Mouse (Mus musculus): ENCODE data around the gene Armt1. TPM values are rescaled to one million over a fixed set of nuclear protein-coding genes. Genes with fewer than 3 reads are reported as not detected.

Armt1 gene
- total and polyA plus RNA-seq, 3 experiments: 20.7 to 45.1 (median 32.1) TPM

DNA sequence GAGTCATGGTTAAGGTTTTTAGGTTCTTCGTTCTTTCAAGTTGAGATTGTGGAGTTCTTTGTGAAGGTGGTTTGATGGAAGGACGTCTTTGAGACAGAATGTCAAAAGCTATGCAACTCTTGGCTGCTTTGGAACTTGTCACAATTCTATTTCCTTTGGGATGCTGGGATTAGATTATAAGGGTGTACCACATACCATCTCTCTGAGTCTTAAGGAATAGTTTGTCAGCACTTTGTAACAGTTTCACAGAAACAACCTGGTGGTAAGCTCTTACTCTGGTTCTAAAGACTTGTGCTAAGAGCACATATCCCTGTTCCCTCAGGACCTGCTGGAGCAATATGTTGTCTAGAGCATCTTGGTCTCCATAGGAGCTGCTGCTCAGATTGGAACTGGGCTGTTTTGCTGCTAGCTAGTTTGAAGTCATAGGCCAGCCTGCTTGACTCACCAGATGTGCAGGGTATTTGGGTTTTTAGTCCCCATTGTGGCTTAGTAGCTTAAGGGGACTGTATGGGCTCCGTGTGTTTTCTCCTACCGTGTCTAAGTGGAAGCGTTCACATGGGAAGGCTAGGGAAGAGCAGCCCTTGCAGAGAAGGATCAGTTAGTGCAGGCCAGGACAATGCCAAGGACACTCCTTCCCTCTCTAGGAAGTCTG, 42.7 kb upstream of the Armt1 start:
- H3K4me1 ChIP-seq (ENCODE audit: control insufficient read depth in 1 of 2, insufficient read depth in 2 of 2): peaks cover 13 to 42% of the 10 kb centered on the region in 2 experiments
- H3K9me3 ChIP-seq (replicated peaks; ENCODE audit: low read length): no peaks in the 10 kb centered on the region
- peaks cover 8 to 36% of the 10 kb centered on the region in 2 experiments for H3K36me3 ChIP-seq (replicated peaks in 1 of 2; ENCODE audit: control insufficient read depth in 1 of 2, insufficient read depth in 1 of 2, low read length in 1 of 2)
- DNase-seq (ENCODE audit: extremely low read depth): no peak
- H3K9ac ChIP-seq (ENCODE audit: insufficient read depth, low read depth): peak overlapping the region; percentile 98
- no peaks in the 10 kb centered on the region for H3K27me3 ChIP-seq (replicated peaks)
- TF ChIP-seq CHD1 (IDR thresholded peaks at IDR 0.05; ENCODE audit: low read depth, low read length) (no peak), HCFC1 (IDR thresholded peaks at IDR 0.05; ENCODE audit: low read depth, low read length) (no peak), MYC (IDR thresholded peaks at IDR 0.05; ENCODE audit: low read depth, low read length) (no peak), TBP (conservative IDR thresholded peaks at IDR 0.05; ENCODE audit: low read depth, low read length) (no peak), EP300 (IDR thresholded peaks at IDR 0.05; ENCODE audit: low read length) (no peak)
- dilution Hi-C loops (cut with MboI; ENCODE audit: extremely low pct_ligation_motif_present, extremely low pct_unique_long_range_greater_than_20kb, low sequenced_read_pairs): no loop called here
- peak overlapping the region; percentile 80 for H3K4me2 ChIP-seq (ENCODE audit: insufficient read depth, low read depth, poor library complexity, severe bottlenecking)
- H3K4me3 ChIP-seq (replicated peaks in 1 of 3; ENCODE audit: low read depth in 2 of 3, low read length in 2 of 3, poor library complexity in 1 of 3): peak overlapping the region; percentile 76 to 97 (median 79)
- in situ Hi-C loops (cut with MboI; ENCODE audit: low pct_ligation_motif_present, low pct_unique_long_range_greater_than_20kb, low sequenced_read_pairs): no loop called here
- H3K27ac ChIP-seq (ENCODE audit: insufficient read depth, low read depth): no peak overlapping the region
- H3K79me2 ChIP-seq (replicated peaks; ENCODE audit: control insufficient read depth, extremely low read depth, insufficient read depth, poor library complexity, severe bottlenecking): peaks cover 73% of the 10 kb centered on the region

DNA sequence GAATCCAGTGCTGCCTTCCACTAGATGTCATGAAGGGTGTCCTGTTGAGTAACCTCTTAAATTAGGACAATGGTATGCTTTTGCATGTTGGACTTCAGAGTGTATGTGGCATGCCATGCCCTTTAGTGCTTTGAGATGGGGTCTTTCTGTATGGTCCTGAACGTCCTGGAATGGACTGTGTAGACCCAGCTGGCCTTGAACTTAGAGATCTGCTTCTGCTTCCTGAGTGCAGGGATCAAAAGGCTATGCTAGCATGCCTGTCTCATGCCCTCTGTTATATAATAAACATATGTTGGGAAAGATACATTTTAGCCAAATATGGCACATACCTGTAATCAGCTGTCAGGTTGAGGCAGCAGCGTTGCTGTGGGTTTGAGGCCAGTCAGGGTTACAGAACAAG, 41.7 kb upstream of the Armt1 start:
- no peak overlapping the region for H3K4me3 ChIP-seq (replicated peaks in 1 of 3; ENCODE audit: low read depth in 2 of 3, low read length in 2 of 3, poor library complexity in 1 of 3)
- H3K79me2 ChIP-seq (replicated peaks; ENCODE audit: control insufficient read depth, extremely low read depth, insufficient read depth, poor library complexity, severe bottlenecking): peaks cover 80% of the 10 kb centered on the region
- H3K9me3 ChIP-seq (replicated peaks; ENCODE audit: low read length): no peaks in the 10 kb centered on the region
- DNase-seq (ENCODE audit: extremely low read depth): no peak
- H3K27me3 ChIP-seq (replicated peaks): no peaks in the 10 kb centered on the region
- TF ChIP-seq KAT2A (IDR thresholded peaks at IDR 0.05; ENCODE audit: insufficient replicate concordance, low read length) (no peak), MYC (IDR thresholded peaks at IDR 0.05; ENCODE audit: low read depth, low read length) (no peak), USF2 (conservative IDR thresholded peaks at IDR 0.05; ENCODE audit: low read depth, low read length) (no peak), ZKSCAN1 (IDR thresholded peaks at IDR 0.05; ENCODE audit: borderline replicate concordance, low read depth, low read length) (no peak), MAZ (IDR thresholded peaks at IDR 0.05; ENCODE audit: low read depth, low read length) (no peak), TBP (conservative IDR thresholded peaks at IDR 0.05; ENCODE audit: low read depth, low read length) (no peak), SMC3 (IDR thresholded peaks at IDR 0.05; ENCODE audit: low read depth, low read length) (no peak), ZMIZ1 (IDR thresholded peaks at IDR 0.05; ENCODE audit: low read depth, low read length) (no peak), BHLHE40 (IDR thresholded peaks at IDR 0.05; ENCODE audit: low read depth, low read length) (no peak), ETS1 (conservative IDR thresholded peaks at IDR 0.05; ENCODE audit: low read depth, low read length) (no peak), MEF2A (IDR thresholded peaks at IDR 0.05; ENCODE audit: borderline replicate concordance, low read depth, low read length) (no peak), EP300 (IDR thresholded peaks at IDR 0.05; ENCODE audit: low read length) (no peak)
- no peak overlapping the region for H3K9ac ChIP-seq (ENCODE audit: insufficient read depth, low read depth)
- H3K36me3 ChIP-seq (replicated peaks in 1 of 2; ENCODE audit: control insufficient read depth in 1 of 2, insufficient read depth in 1 of 2, low read length in 1 of 2): peaks cover 11 to 45% of the 10 kb centered on the region in 2 experiments
- no peak overlapping the region for H3K4me2 ChIP-seq (ENCODE audit: insufficient read depth, low read depth, poor library complexity, severe bottlenecking)
- in situ Hi-C loops (cut with MboI; ENCODE audit: low pct_ligation_motif_present, low pct_unique_long_range_greater_than_20kb, low sequenced_read_pairs): no loop called here
- dilution Hi-C loops (cut with MboI; ENCODE audit: extremely low pct_ligation_motif_present, extremely low pct_unique_long_range_greater_than_20kb, low sequenced_read_pairs): no loop called here
- peaks cover 13 to 42% of the 10 kb centered on the region in 2 experiments for H3K4me1 ChIP-seq (ENCODE audit: control insufficient read depth in 1 of 2, insufficient read depth in 2 of 2)
- no peak overlapping the region for H3K27ac ChIP-seq (ENCODE audit: insufficient read depth, low read depth)
